Mouse (Mus musculus) intestine, embryonic 15.5 days (tissue): ENCODE measurements around the gene St6galnac5. TPM values are rescaled to one million over a fixed set of nuclear protein-coding genes. Genes with fewer than 3 reads are reported as not detected.

Experiments
- ATAC-seq: fragments of 200-750 bp; cut with Nextera tagmentation; 2 replicates; pipeline ENCODE4 v1.8.0; 2017; ENCODE audit warnings: moderate TSS enrichment, moderate library complexity
- H3K27ac ChIP-seq: fragments of 300-500 bp; sonication (generic); 2 replicates; pipeline ENCODE4 v1.5.1; 2015; ENCODE audit warnings: mild to moderate bottlenecking, inconsistent platforms
- H3K27me3 ChIP-seq: fragments of 300-500 bp; sonication (generic); replicated peaks from 2 replicates; pipeline ENCODE4 v1.6.1; 2015; ENCODE audit warnings: inconsistent platforms
- H3K36me3 ChIP-seq: fragments of 300-500 bp; sonication (generic); 2 replicates; pipeline ENCODE4 v1.6.1; 2015; ENCODE audit warnings: inconsistent platforms
- H3K4me1 ChIP-seq: fragments of 300-500 bp; sonication (generic); replicated peaks from 2 replicates; pipeline ENCODE4 v1.6.1; 2015; ENCODE audit warnings: inconsistent platforms
- H3K4me2 ChIP-seq: fragments of 300-500 bp; sonication (generic); replicated peaks from 2 replicates; pipeline ENCODE4 v1.6.1; 2015; ENCODE audit warnings: mild to moderate bottlenecking, inconsistent platforms
- H3K4me3 ChIP-seq: fragments of 300-500 bp; sonication (generic); replicated peaks from 2 replicates; pipeline ENCODE4 v1.5.1; 2015; ENCODE audit warnings: inconsistent platforms
- H3K9ac ChIP-seq: fragments of 300-500 bp; sonication (generic); 2 replicates; pipeline ENCODE4 v1.6.1; 2015; ENCODE audit warnings: inconsistent platforms
- H3K9me3 ChIP-seq: fragments of 300-500 bp; sonication (generic); 2 replicates; pipeline ENCODE4 v1.6.1; 2016; ENCODE audit warnings: inconsistent platforms
- WGBS: fragments of 180-500 bp; shearing (Covaris S2); methylation state at CpG from one replicate; pipeline ENCODE4 v1.1.7; 2015; 5-methylcytosine and 5-hydroxymethylcytosine counted together
- polyA plus RNA-seq: library from polyadenylated mRNA; unstranded; fragments of >200 nt; fragmentation: Nextera tagmentation; extraction: Ambion mirVana; gene quantifications from 2 replicates; pipeline ENCODE4 v1.2.1, GENCODE M21; 2015

The St6galnac5 gene
- polyA plus RNA-seq, 1 experiment from 2014 or later, result 0.40 TPM

DNA sequence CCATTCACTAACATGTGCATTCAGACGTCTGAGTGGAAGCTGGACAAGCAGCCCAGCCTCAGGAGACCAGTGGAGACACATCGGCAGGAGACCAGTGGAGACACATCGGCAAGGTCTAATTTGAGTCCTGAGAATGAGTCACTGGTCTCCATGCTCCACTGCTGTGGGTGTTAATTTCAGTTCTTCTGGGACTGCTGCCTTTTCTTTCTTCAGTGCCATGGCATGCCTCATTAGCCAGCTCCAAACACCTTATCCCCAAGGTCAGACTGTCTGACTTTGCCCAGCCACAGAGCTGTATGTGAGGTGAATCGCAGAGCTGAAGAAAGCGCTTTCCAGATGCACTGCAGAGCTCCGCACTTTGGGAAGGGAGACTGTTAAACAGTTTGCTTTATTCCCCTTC, 140.8 kb downstream of the St6galnac5 start:
- H3K4me2 ChIP-seq, result no peak overlapping the region
- H3K9me3 ChIP-seq, result no peaks in the 10 kb centered on the region
- no peak overlapping the region for H3K27ac ChIP-seq
- no peak overlapping the region for H3K4me3 ChIP-seq
- ATAC-seq, result no peak
- H3K4me1 ChIP-seq, result no peaks in the 10 kb centered on the region
- no peaks in the 10 kb centered on the region for H3K27me3 ChIP-seq
- H3K36me3 ChIP-seq, result no peaks in the 10 kb centered on the region
- H3K9ac ChIP-seq, result no peak overlapping the region
- 74% methylated on average over 6 of the region's 6 CpGs for WGBS

DNA sequence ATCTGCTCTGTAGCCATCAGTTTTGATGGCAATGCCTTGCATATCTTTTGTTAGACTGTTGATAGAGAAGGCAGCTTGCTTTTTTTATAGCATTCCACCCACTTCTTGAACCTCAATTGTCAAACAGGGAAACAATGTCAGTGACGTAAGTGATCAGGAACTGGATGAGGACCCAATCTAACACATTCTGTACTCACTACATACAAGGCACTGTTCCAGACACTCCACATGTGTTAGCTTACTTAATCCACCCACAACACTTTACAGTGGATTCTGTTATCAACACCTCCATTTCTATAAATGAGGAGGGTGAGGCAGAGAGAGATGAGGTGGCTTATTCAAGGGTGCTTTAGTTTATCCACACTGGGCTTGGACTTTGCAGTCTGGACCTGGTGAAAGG, 144.1 kb downstream of the St6galnac5 start:
- 84% methylated on average over 1 of the region's 1 CpGs for WGBS
- H3K4me1 ChIP-seq, result no peaks in the 10 kb centered on the region
- H3K9me3 ChIP-seq, result no peaks in the 10 kb centered on the region
- H3K36me3 ChIP-seq, result no peaks in the 10 kb centered on the region
- H3K9ac ChIP-seq, result no peak overlapping the region
- no peaks in the 10 kb centered on the region for H3K27me3 ChIP-seq
- H3K27ac ChIP-seq, result no peak overlapping the region
- ATAC-seq, result no peak
- no peak overlapping the region for H3K4me2 ChIP-seq
- no peak overlapping the region for H3K4me3 ChIP-seq

DNA sequence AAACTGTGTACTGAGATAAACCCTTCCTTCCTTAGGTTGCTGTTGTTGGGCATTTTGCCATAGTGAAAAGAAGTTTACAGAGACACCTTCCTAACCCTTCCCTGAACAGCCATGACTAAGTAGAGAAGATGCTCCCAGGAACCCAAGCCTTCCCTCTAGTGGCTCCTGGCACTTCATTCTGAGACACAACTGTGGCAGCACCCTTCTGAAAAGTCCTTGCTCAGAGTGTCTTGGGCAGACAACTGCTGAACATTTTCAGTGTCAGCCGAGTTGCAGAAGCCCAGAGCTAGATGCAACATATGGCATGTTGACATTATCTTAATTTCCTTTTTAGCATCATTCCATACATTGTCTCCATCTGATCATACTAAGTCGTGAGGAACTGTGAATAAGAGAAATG, 144.6 kb downstream of the St6galnac5 start:
- Histone ChIP-seq H3K27ac (no peak overlapping the region), H3K4me2 (no peak overlapping the region), H3K36me3 (no peaks in the 10 kb centered on the region), H3K4me3 (no peak overlapping the region), H3K27me3 (no peaks in the 10 kb centered on the region), H3K9ac (no peak overlapping the region), H3K4me1 (no peaks in the 10 kb centered on the region), H3K9me3 (no peaks in the 10 kb centered on the region)
- WGBS, result 59% methylated on average over 2 of the region's 2 CpGs
- no peak for ATAC-seq

DNA sequence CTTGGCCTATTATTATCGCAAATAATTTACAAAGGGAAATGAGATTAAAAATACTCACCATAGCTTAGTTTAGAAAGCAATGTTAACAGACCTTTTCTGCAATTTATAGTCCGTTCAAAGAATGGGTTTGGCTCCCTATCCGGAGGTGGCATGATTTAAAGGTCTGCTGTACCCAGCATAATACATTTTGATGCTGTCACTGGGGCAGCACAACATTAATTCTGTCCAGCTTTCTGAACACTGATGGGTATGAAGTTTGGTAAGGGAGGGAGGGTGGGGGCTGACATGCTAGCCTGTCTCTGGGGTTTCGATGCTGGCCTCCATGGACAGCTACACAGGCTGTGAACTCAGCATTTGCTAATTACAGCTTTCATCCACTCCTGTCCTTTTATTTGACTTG, 149.6 kb downstream of the St6galnac5 start:
- 82% methylated on average over 4 of the region's 4 CpGs for WGBS
- no peak overlapping the region for H3K4me2 ChIP-seq

DNA sequence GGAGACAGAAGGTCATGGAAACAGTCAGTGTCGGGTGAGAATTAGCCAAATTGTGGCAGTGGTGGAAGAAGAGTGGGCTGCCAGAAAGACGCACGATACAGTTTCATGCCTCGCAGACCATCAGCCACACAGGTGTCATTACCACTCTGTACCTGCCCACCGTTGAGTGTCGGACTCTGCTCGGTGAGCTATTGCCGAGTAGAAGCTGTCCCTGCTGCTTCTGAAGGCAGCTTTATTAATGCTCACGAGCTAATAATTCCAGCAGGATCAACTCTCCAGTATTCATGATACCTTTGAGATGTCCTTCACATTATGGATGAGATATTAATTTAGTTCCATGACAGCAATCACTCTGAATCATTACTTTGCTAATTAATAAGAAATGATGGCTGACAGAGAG, 150.1 kb downstream of the St6galnac5 start:
- no peak overlapping the region for H3K4me3 ChIP-seq

More for the DNA sequence above, 149.6 kb downstream of the St6galnac5 start:
- no peak for ATAC-seq
- H3K27ac ChIP-seq, result no peak overlapping the region
- no peaks in the 10 kb centered on the region for H3K27me3 ChIP-seq
- no peaks in the 10 kb centered on the region for H3K4me1 ChIP-seq
- no peak overlapping the region for H3K4me3 ChIP-seq
- H3K9me3 ChIP-seq, result no peaks in the 10 kb centered on the region
- H3K36me3 ChIP-seq, result no peaks in the 10 kb centered on the region
- H3K9ac ChIP-seq, result no peak overlapping the region

DNA sequence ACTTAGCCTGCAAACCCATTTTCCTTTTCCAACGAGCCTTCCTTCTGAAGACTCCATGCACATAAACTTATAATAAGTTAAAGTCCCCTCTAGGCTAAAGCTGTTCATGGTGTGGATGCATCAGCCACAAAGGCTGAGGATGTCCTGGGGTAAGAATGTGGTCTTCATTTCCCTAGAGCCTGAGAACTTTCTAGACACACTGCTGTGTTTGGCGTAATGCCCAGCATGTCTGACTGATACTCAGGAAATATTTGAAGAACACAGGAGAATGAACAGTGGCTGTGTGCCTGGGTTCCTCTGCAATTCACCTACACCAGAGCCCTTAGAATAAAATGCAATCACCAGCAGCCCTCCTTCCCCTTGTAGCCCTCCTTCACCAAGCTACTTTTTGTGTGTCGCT, 150.7 kb downstream of the St6galnac5 start:
- H3K27me3 ChIP-seq, result no peaks in the 10 kb centered on the region
- H3K9me3 ChIP-seq, result no peaks in the 10 kb centered on the region
- 69% methylated on average over 3 of the region's 3 CpGs for WGBS
- no peak for ATAC-seq
- no peaks in the 10 kb centered on the region for H3K36me3 ChIP-seq
- no peak overlapping the region for H3K4me2 ChIP-seq
- H3K9ac ChIP-seq, result no peak overlapping the region
- no peak overlapping the region for H3K4me3 ChIP-seq
- no peak overlapping the region for H3K27ac ChIP-seq
- H3K4me1 ChIP-seq, result no peaks in the 10 kb centered on the region

More for the DNA sequence above, 150.1 kb downstream of the St6galnac5 start:
- Histone ChIP-seq H3K4me2 (no peak overlapping the region), H3K27me3 (no peaks in the 10 kb centered on the region), H3K4me1 (no peaks in the 10 kb centered on the region), H3K9ac (no peak overlapping the region), H3K27ac (no peak overlapping the region), H3K9me3 (no peaks in the 10 kb centered on the region), H3K36me3 (no peaks in the 10 kb centered on the region)
- WGBS, result 89% methylated on average over 9 of the region's 9 CpGs
- no peak for ATAC-seq

DNA sequence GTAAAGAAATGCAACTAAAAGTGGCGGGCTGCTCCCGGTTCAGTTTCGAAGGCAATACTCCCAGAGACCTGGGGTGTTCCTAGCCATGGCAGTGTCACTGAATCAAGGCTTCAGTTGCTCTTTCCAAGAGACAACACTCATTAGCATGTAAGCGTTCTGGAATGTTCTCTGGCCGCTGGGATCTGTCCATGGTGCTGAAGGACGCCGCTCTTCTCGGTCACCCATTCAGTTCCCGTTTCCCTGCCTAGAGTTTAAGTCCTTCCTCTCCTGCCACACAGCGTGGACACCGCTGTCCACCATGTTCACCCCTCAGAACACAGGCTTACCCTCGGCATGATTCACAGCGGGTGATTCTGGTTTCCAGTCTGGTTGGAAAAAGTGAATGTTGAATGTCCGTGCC, 160.8 kb downstream of the St6galnac5 start:
- ATAC-seq, result peak; percentile 51; the same call in 1 of the 2 replicates
- no peak overlapping the region for H3K9ac ChIP-seq
- H3K27ac ChIP-seq, result no peak overlapping the region
- H3K27me3 ChIP-seq, result no peaks in the 10 kb centered on the region
- H3K4me1 ChIP-seq, result no peaks in the 10 kb centered on the region
- no peak overlapping the region for H3K4me2 ChIP-seq
- H3K36me3 ChIP-seq, result no peaks in the 10 kb centered on the region
- WGBS, result 49% methylated on average over 14 of the region's 14 CpGs
- H3K9me3 ChIP-seq, result no peaks in the 10 kb centered on the region
- no peak overlapping the region for H3K4me3 ChIP-seq

DNA sequence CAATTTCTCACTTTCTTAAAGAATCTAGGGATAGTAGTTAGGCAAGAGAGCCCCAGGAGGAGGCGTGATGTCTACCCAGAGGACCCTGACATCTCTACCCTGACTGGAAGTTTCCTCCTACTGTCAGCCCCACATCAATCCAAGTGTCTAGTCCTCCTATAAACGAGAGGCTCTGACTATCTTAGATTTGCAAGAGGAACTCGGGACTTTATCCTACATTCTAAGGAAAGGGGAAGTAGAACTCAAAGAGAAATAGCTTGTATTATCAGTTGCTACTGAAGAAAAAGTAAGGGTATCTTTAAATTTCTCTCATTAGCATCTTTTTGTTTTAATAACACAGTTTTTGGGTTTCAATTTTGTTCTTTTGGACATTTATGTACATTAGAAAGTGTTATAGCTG, 161.6 kb downstream of the St6galnac5 start:
- Histone ChIP-seq H3K9ac (no peak overlapping the region), H3K9me3 (no peaks in the 10 kb centered on the region), H3K27me3 (no peaks in the 10 kb centered on the region), H3K4me2 (no peak overlapping the region), H3K4me3 (no peak overlapping the region), H3K27ac (no peak overlapping the region), H3K4me1 (no peaks in the 10 kb centered on the region), H3K36me3 (no peaks in the 10 kb centered on the region)
- 79% methylated on average over 3 of the region's 3 CpGs for WGBS
- ATAC-seq, result no peak

DNA sequence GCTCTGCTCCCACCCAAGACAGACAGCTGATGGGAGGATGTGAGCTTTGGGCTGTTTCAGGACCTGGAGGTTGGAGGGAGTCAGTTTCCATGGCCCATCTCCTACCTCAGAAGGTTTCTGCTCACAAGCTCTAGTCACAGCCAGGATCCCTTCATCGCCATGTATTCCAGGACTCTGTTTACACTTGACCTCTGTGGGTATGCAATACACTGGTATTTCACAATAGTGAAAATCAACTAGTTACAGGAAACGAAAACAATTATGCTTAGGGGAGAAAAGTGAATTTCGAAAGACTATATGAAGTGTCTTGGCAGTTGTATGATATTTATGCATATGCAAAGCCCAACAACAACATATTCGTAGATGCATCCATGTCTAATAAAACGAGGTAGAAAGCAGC, 166.9 kb downstream of the St6galnac5 start:
- Histone ChIP-seq H3K9ac (no peak overlapping the region), H3K4me2 (no peak overlapping the region), H3K27ac (no peak overlapping the region), H3K9me3 (no peaks in the 10 kb centered on the region), H3K4me3 (no peak overlapping the region), H3K36me3 (no peaks in the 10 kb centered on the region), H3K27me3 (no peaks in the 10 kb centered on the region), H3K4me1 (no peaks in the 10 kb centered on the region)
- no peak for ATAC-seq
- WGBS, result 80% methylated on average over 5 of the region's 5 CpGs

DNA sequence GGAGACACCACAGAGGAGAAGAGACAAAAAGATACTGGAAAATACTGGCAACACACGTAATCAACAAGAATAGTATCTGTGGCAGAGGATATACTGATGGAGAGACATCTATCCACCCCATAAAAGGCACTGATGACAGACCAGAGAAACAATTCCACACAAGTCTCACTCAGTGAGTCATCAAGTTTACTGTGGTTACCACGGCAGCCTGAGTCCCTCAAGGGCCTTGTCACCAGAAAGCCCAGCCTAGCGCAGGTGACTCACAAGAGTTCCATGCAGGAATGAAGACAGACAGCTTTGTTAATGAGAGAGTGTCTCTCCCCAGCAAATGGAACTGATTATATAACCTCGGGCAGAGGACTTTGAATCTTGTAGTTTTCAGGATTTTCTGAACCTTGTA, 168.1 kb downstream of the St6galnac5 start:
- H3K27me3 ChIP-seq, result no peaks in the 10 kb centered on the region
- no peak overlapping the region for H3K9ac ChIP-seq
- 64% methylated on average over 4 of the region's 4 CpGs for WGBS
- H3K4me3 ChIP-seq, result no peak overlapping the region
- no peak for ATAC-seq
- no peaks in the 10 kb centered on the region for H3K9me3 ChIP-seq
- no peak overlapping the region for H3K27ac ChIP-seq
- no peak overlapping the region for H3K4me2 ChIP-seq
- H3K36me3 ChIP-seq, result no peaks in the 10 kb centered on the region
- no peaks in the 10 kb centered on the region for H3K4me1 ChIP-seq

DNA sequence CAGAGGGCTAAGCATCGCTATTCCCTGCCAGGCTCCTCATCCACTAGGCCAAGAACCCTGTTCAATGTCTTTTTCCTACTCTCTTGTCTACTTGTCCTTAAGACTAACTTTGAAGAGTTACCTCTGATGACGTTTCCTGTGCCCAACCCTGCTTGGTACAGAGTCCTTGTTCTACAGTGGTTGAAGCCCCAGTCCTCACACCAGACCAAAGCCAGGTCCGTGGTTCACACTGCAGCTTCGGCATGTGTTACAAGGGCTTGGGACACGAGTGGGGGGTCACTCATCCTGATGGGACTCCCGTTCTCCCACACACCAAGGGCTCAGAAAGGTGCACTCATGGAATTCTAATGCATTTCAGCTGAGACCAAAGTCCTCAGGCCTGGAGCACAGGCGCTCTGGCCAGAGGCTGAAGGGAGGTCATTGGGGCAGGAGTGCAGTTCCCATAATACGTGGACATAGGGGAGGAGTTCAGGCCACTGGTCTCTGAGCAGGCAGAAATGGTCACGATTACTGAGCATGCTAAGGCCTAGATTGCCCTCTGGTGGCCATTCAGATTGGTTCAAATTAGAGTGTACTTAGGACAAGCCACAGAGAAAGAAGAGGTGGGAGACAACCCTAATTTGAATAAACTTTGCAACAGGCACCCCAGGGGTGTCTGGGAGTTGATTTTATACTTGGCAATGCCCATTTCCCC, 182.2 kb downstream of the St6galnac5 start:
- 79% methylated on average over 9 of the region's 9 CpGs for WGBS
- H3K9me3 ChIP-seq, result no peaks in the 10 kb centered on the region
- no peak for ATAC-seq
- no peaks in the 10 kb centered on the region for H3K27me3 ChIP-seq
- no peak overlapping the region for H3K9ac ChIP-seq
- H3K4me1 ChIP-seq, result no peaks in the 10 kb centered on the region
- no peak overlapping the region for H3K4me2 ChIP-seq
- no peak overlapping the region for H3K4me3 ChIP-seq
- H3K27ac ChIP-seq, result no peak overlapping the region
- no peaks in the 10 kb centered on the region for H3K36me3 ChIP-seq

DNA sequence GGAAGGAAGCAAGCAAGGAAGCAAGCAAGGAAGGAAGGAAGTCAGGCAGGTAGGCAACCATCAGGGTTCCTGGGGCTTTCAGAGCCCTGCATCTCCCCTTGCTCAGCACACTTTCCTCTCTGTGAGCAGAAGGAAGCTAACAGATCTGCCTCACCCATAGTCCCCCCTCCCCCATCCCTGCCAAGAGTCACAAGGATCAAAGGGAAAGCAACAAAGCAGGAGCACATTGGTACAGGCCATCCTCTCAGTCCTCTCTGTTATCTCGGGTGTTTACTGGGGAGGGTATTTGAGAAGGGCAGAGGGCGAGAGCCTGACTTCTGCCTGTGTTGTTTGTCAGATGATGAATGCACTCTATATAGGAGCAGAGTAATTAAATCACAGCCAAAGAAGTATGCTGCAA, 184.7 kb downstream of the St6galnac5 start:
- H3K4me1 ChIP-seq, result no peaks in the 10 kb centered on the region
- H3K36me3 ChIP-seq, result no peaks in the 10 kb centered on the region
- no peaks in the 10 kb centered on the region for H3K9me3 ChIP-seq
- no peaks in the 10 kb centered on the region for H3K27me3 ChIP-seq
- no peak for ATAC-seq
- WGBS, result 21% methylated on average over 2 of the region's 2 CpGs
- H3K27ac ChIP-seq, result no peak overlapping the region
- H3K9ac ChIP-seq, result no peak overlapping the region
- no peak overlapping the region for H3K4me2 ChIP-seq
- no peak overlapping the region for H3K4me3 ChIP-seq

DNA sequence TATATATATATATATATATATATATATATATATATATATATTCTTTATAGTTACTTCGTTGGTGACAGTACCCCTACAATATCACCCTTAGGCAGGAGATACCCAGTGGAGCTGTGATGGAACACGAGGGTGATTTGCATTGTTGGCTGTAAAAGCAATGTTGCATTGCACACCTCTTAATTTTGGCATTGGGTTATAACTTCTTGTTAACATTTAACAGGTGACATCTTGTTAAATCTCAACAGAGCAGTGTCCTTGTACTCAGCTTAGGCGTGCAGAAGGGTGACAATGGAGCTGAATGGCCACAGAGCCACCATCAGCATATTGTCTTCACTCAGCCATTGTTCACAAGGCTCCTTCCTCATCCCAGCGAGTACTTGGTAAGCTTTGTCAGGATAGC, 185.8 kb downstream of the St6galnac5 start:
- WGBS, result 85% methylated on average over 4 of the region's 4 CpGs
- Histone ChIP-seq H3K4me2 (no peak overlapping the region), H3K4me1 (no peaks in the 10 kb centered on the region), H3K36me3 (no peaks in the 10 kb centered on the region), H3K27me3 (no peaks in the 10 kb centered on the region), H3K27ac (no peak overlapping the region), H3K9ac (no peak overlapping the region), H3K9me3 (no peaks in the 10 kb centered on the region), H3K4me3 (no peak overlapping the region)
- no peak for ATAC-seq
